Mouse (Mus musculus): ENCODE measurements around the gene Bend3. TPM values are rescaled to one million over a fixed set of nuclear protein-coding genes. Genes with fewer than 3 reads are reported as not detected.
"Not testable (repeated sequence)": the region's sequence is repeated elsewhere in the genome, so short reads cannot be mapped to it uniquely, and the experiment has no call there.

Gene Bend3
- polyA plus RNA-seq, 1 experiment from 2014 or later, result 4.4 TPM

GRCm38 (mm10) chr10:43504291-43504690, 25.7 kb downstream of the Bend3 start:
- H3K4me1 ChIP-seq, result no peaks in the 10 kb centered on the region
- peaks cover 35% of the 10 kb centered on the region for H3K36me3 ChIP-seq
- no peak overlapping the region for H3K9ac ChIP-seq
- no peaks in the 10 kb centered on the region for H3K27me3 ChIP-seq
- ATAC-seq (ENCODE audit: insufficient number of reproducible peaks, low FRiP score, low TSS enrichment, low read depth), result no peak
- no peak overlapping the region for H3K4me3 ChIP-seq (replicated peaks)
- no peak overlapping the region for H3K4me2 ChIP-seq (replicated peaks)
- no peaks in the 10 kb centered on the region for H3K9me3 ChIP-seq (replicated peaks)
- H3K27ac ChIP-seq (replicated peaks), result no peak overlapping the region
- WGBS, result 90% methylated on average over 1 of the region's 1 CpGs

GRCm38 (mm10) chr10:43507051-43507450, 28.4 kb downstream of the Bend3 start:
- no peaks in the 10 kb centered on the region for H3K27me3 ChIP-seq
- no peak overlapping the region for H3K4me3 ChIP-seq (replicated peaks)
- H3K4me1 ChIP-seq, result no peaks in the 10 kb centered on the region
- 76% methylated on average over 4 of the region's 4 CpGs for WGBS
- no peak overlapping the region for H3K27ac ChIP-seq (replicated peaks)
- peaks cover 48% of the 10 kb centered on the region for H3K36me3 ChIP-seq
- H3K9ac ChIP-seq, result no peak overlapping the region
- H3K9me3 ChIP-seq (replicated peaks), result no peaks in the 10 kb centered on the region
- ATAC-seq (ENCODE audit: insufficient number of reproducible peaks, low FRiP score, low TSS enrichment, low read depth), result no peak
- no peak overlapping the region for H3K4me2 ChIP-seq (replicated peaks)

GRCm38 (mm10) chr10:43509228-43509627, 30.6 kb downstream of the Bend3 start:
- Histone ChIP-seq H3K4me2 (replicated peaks) (no peak overlapping the region), H3K9ac (no peak overlapping the region), H3K4me3 (replicated peaks) (no peak overlapping the region), H3K27ac (replicated peaks) (no peak overlapping the region), H3K9me3 (replicated peaks) (no peaks in the 10 kb centered on the region), H3K27me3 (no peaks in the 10 kb centered on the region), H3K4me1 (no peaks in the 10 kb centered on the region), H3K36me3 (peaks cover 49% of the 10 kb centered on the region)
- 98% methylated on average over 7 of the region's 7 CpGs for WGBS
- ATAC-seq (ENCODE audit: insufficient number of reproducible peaks, low FRiP score, low TSS enrichment, low read depth), result no peak

DNA sequence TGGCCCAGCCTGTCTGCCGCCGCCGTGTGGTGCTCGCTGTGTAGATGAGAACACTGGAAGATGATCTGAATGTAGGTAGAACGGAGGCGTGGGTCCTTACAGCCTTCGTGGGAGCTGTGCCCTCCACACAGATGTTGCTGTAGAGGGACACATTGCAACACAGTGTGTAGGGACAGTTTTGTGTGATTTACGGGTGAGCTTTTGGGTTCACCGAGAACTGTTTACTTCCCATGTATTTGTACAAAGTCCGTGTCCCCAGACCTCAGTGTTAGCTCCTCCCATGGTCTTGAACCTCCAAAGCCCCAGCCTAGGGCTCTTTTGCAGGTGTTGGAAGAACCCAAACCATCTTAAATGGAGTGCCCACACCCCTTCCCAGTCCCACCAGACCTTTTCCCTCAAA, 34.3 kb downstream of the Bend3 start:
- H3K36me3 ChIP-seq, result peaks cover 49% of the 10 kb centered on the region
- no peak for ATAC-seq (ENCODE audit: insufficient number of reproducible peaks, low FRiP score, low TSS enrichment, low read depth)
- 92% methylated on average over 10 of the region's 10 CpGs for WGBS

GRCm38 (mm10) chr10:43516992-43517660, 38.5 kb downstream of the Bend3 start:
- WGBS, result 65% methylated on average over 6 of the region's 6 CpGs
- Histone ChIP-seq H3K36me3 (peaks cover 16% of the 10 kb centered on the region), H3K9ac (no peak overlapping the region), H3K9me3 (replicated peaks) (no peaks in the 10 kb centered on the region), H3K27me3 (no peaks in the 10 kb centered on the region), H3K4me2 (replicated peaks) (no peak overlapping the region), H3K4me1 (peaks cover 9% of the 10 kb centered on the region), H3K27ac (replicated peaks) (no peak overlapping the region; the same call in 1 of the 2 replicates), H3K4me3 (replicated peaks) (no peak overlapping the region)
- ATAC-seq (ENCODE audit: insufficient number of reproducible peaks, low FRiP score, low TSS enrichment, low read depth), result no peak

More for the DNA sequence above, 34.3 kb downstream of the Bend3 start:
- no peaks in the 10 kb centered on the region for H3K9me3 ChIP-seq (replicated peaks)
- no peak overlapping the region for H3K27ac ChIP-seq (replicated peaks)
- no peak overlapping the region for H3K4me3 ChIP-seq (replicated peaks)
- H3K4me1 ChIP-seq, result peaks cover 9% of the 10 kb centered on the region
- H3K9ac ChIP-seq, result no peak overlapping the region
- no peak overlapping the region for H3K4me2 ChIP-seq (replicated peaks)
- no peaks in the 10 kb centered on the region for H3K27me3 ChIP-seq

GRCm38 (mm10) chr10:43517836-43518235, 39.2 kb downstream of the Bend3 start:
- WGBS, result 53% methylated on average over 4 of the region's 4 CpGs
- no peak overlapping the region; the same call in 1 of the 2 replicates for H3K27ac ChIP-seq (replicated peaks)
- no peaks in the 10 kb centered on the region for H3K27me3 ChIP-seq
- peaks cover 9% of the 10 kb centered on the region for H3K4me1 ChIP-seq
- peaks cover 12% of the 10 kb centered on the region; the same call in 1 of the 2 replicates for H3K36me3 ChIP-seq
- H3K9ac ChIP-seq, result no peak overlapping the region
- 0 out of 2 replicates have a peak, but pooled peaks have one; percentile 34 for ATAC-seq (ENCODE audit: insufficient number of reproducible peaks, low FRiP score, low TSS enrichment, low read depth)
- no peaks in the 10 kb centered on the region for H3K9me3 ChIP-seq (replicated peaks)
- no peak overlapping the region for H3K4me2 ChIP-seq (replicated peaks)
- H3K4me3 ChIP-seq (replicated peaks), result no peak overlapping the region

DNA sequence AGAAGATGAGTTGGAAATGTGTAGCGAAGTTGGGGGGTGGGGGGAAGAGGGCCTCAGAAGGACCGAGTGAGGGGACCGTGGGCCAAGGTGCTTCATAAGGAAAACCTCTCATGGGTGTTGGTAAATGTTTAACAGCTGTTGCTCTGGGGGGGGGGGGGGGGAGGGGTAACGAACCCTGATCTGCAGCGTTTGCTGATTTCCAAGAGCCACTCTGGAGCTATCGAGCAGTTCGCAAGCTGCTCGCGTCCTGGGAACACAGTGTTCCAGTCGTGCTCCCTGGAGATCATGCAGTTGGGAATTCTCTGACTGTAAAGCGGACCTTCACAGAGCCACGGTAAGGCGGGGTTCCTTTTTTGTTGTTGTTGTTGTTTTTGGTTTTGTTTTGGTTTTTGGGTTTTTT, 39.7 kb downstream of the Bend3 start:
- H3K27ac ChIP-seq (replicated peaks), result no peak overlapping the region
- H3K36me3 ChIP-seq, result peaks cover 7% of the 10 kb centered on the region; the same call in 1 of the 2 replicates
- no peak overlapping the region for H3K4me2 ChIP-seq (replicated peaks)
- ATAC-seq (ENCODE audit: insufficient number of reproducible peaks, low FRiP score, low TSS enrichment, low read depth), result no peak
- no peak overlapping the region for H3K9ac ChIP-seq
- 66% methylated on average over 13 of the region's 13 CpGs for WGBS
- H3K4me3 ChIP-seq (replicated peaks), result no peak overlapping the region
- H3K9me3 ChIP-seq (replicated peaks), result no peaks in the 10 kb centered on the region
- H3K4me1 ChIP-seq, result peaks cover 9% of the 10 kb centered on the region
- H3K27me3 ChIP-seq, result no peaks in the 10 kb centered on the region

- WGBS, result 91% methylated on average over 2 of the region's 2 CpGs
- no peak for ATAC-seq (ENCODE audit: insufficient number of reproducible peaks, low FRiP score, low TSS enrichment, low read depth)
Observed at GRCm38 (mm10) chr10:43519977-43520376, 41.3 kb downstream of the Bend3 start.

DNA sequence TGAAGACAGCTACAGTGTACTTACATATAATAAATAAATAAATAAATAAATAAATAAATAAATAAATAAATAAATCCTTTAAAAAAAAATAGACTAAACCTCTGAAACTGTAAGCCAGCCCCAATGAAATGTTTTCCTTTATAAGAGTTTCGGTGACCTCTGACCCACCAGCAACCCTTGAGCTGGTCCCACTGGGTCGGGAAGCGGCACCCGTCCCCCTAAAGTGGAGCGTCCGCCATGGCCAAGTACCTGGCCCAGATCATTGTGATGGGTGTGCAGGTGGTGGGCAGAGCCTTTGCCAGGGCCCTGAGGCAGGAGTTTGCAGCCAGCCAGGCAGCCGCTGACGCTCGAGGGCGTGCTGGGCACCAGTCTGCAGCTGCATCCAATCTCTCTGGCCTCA, 45.3 kb downstream of the Bend3 start, which contains the start of gene Gm9803:
Gene Gm9803 (plus strand): TSS at position 154 of the 400 bp plus-strand sequence.
- Histone ChIP-seq H3K4me1 (peaks cover 11% of the 10 kb centered on the region; the same call in 1 of the 2 replicates), H3K36me3 (peaks cover 28% of the 10 kb centered on the region)
- not testable (repeated sequence) for H3K9me3 ChIP-seq (replicated peaks); H3K9ac ChIP-seq; H3K4me3 ChIP-seq (replicated peaks); ATAC-seq (ENCODE audit: insufficient number of reproducible peaks, low FRiP score, low TSS enrichment, low read depth); H3K4me2 ChIP-seq (replicated peaks); H3K27ac ChIP-seq (replicated peaks); H3K27me3 ChIP-seq
- WGBS, result 91% methylated on average over 10 of the region's 10 CpGs

More at GRCm38 (mm10) chr10:43519977-43520376, 41.3 kb downstream of the Bend3 start:
- Histone ChIP-seq H3K4me1 (peaks cover 9% of the 10 kb centered on the region), H3K36me3 (peaks cover 4% of the 10 kb centered on the region), H3K4me2 (replicated peaks) (no peak overlapping the region), H3K4me3 (replicated peaks) (no peak overlapping the region), H3K9ac (no peak overlapping the region), H3K27ac (replicated peaks) (no peak overlapping the region), H3K9me3 (replicated peaks) (no peaks in the 10 kb centered on the region), H3K27me3 (no peaks in the 10 kb centered on the region)

GRCm38 (mm10) chr10:43527283-43528269, 48.9 kb downstream of the Bend3 start:
- no peak overlapping the region for H3K4me3 ChIP-seq (replicated peaks)
- H3K4me2 ChIP-seq (replicated peaks), result no peak overlapping the region
- H3K27me3 ChIP-seq, result no peaks in the 10 kb centered on the region
- peaks cover 57% of the 10 kb centered on the region for H3K36me3 ChIP-seq
- H3K9ac ChIP-seq, result no peak overlapping the region
- ATAC-seq (ENCODE audit: insufficient number of reproducible peaks, low FRiP score, low TSS enrichment, low read depth), result peak; percentile 35; the same call in 1 of the 2 replicates
- peak overlapping the region; percentile 8 for H3K27ac ChIP-seq (replicated peaks)
- H3K9me3 ChIP-seq (replicated peaks), result no peaks in the 10 kb centered on the region
- H3K4me1 ChIP-seq, result peaks cover 11% of the 10 kb centered on the region; the same call in 1 of the 2 replicates
- 37% methylated on average over 15 of the region's 15 CpGs for WGBS

DNA sequence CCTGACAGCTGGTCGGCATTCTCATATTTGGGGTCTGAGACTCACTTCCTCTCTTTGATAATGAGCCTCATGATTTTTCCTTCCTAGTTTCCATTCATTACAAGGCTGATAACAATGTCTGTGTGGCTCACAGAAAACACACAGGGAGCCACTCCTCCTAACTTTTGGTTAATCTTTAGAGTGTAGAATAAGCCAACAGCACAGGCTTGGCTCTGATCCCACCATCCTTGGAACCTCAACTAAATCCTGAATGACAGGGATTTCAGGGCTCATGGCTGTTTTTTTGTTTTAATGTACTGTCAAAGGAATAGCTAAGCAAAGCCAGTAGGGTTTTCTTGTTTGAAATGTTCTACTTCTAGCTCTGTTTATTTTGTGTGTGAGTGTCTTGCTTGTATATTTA, 55.8 kb downstream of the Bend3 start:
- no peak for ATAC-seq (ENCODE audit: insufficient number of reproducible peaks, low FRiP score, low TSS enrichment, low read depth)
- H3K4me1 ChIP-seq, result peaks cover 3% of the 10 kb centered on the region
- H3K27ac ChIP-seq (replicated peaks), result no peak overlapping the region
- H3K9ac ChIP-seq, result no peak overlapping the region
- no peak overlapping the region for H3K4me2 ChIP-seq (replicated peaks)
- no peaks in the 10 kb centered on the region for H3K9me3 ChIP-seq (replicated peaks)
- peaks cover 44% of the 10 kb centered on the region for H3K36me3 ChIP-seq
- H3K4me3 ChIP-seq (replicated peaks), result no peak overlapping the region
- WGBS, result 78% methylated on average over 1 of the region's 1 CpGs
- no peaks in the 10 kb centered on the region for H3K27me3 ChIP-seq
